Comparison of ENCODE assay signal across 7 mouse cellular contexts in genomic region chr19:37435041-37435852, GRCm38 (mm10). TPM values are rescaled to one million over a fixed set of nuclear protein-coding genes. Genes with fewer than 3 reads are reported as not detected.
DNase-seq lines count a peak whose midpoint lies in the region; ATAC-seq and TF ChIP-seq lines count a peak whose summit lies in the region.

No protein-coding gene starts in this region.

- H3K9ac ChIP-seq in ES-E14 (ENCODE audit: insufficient read depth, low read depth, low read length, poor library complexity, severe bottlenecking) = peak overlapping the region; percentile 86
- peak overlapping the region; percentile 29 for H3K9ac ChIP-seq in hindbrain, embryonic 15.5 days
- H3K9ac ChIP-seq in liver, embryonic 11.5 days (ENCODE audit: low read depth, low read length) = peak overlapping the region; percentile 79
- no peak overlapping the region for H3K9ac ChIP-seq in midbrain, postnatal 0 days (replicated peaks; ENCODE audit: low read length, poor library complexity, severe bottlenecking)

- WGBS in hindbrain, embryonic 15.5 days = 1% methylated on average over 73 of the region's 77 CpGs
- WGBS in liver, embryonic 11.5 days = under 1% methylated on average over 77 of the region's 77 CpGs
- 1% methylated on average over 74 of the region's 77 CpGs for WGBS in midbrain, postnatal 0 days

- no peaks in the 10 kb centered on the region for H3K9me3 ChIP-seq in ES-E14 (ENCODE audit: control insufficient read depth, insufficient read depth, low read depth, low read length)
- H3K9me3 ChIP-seq in hindbrain, embryonic 15.5 days = no peaks in the 10 kb centered on the region
- H3K9me3 ChIP-seq in liver, embryonic 11.5 days (ENCODE audit: control insufficient read depth, low read length) = no peaks in the 10 kb centered on the region
- no peaks in the 10 kb centered on the region for H3K9me3 ChIP-seq in midbrain, postnatal 0 days (ENCODE audit: low read length)

- H3K27me3 ChIP-seq in hindbrain, embryonic 15.5 days = peaks cover 82% of the 10 kb centered on the region
- H3K27me3 ChIP-seq in liver, embryonic 11.5 days (replicated peaks; ENCODE audit: control insufficient read depth, insufficient read depth, low read length) = peaks cover 64% of the 10 kb centered on the region
- H3K27me3 ChIP-seq in midbrain, postnatal 0 days (ENCODE audit: insufficient read depth, low read length) = peaks cover 58% of the 10 kb centered on the region

- peak; percentile 15 for DNase-seq in ES-E14 (ENCODE audit: low read depth, low spot score)
- DNase-seq in adrenal gland, postnatal 14 days = peak; percentile 85
- DNase-seq in gastrocnemius, adult 18-20 months (ENCODE audit: low spot score) = peak; percentile 14
- DNase-seq in liver, embryonic 11.5 days (ENCODE audit: low spot score) = peak; percentile 79
- DNase-seq in midbrain, postnatal 0 days (ENCODE audit: low spot score) = no peak
- DNase-seq in testis, postnatal 14 days (ENCODE audit: low spot score) = peak; percentile 50

- H3K36me3 ChIP-seq in ES-E14 (ENCODE audit: control insufficient read depth, insufficient read depth, low read length, poor library complexity, severe bottlenecking) = no peaks in the 10 kb centered on the region
- no peaks in the 10 kb centered on the region for H3K36me3 ChIP-seq in hindbrain, embryonic 15.5 days
- no peaks in the 10 kb centered on the region for H3K36me3 ChIP-seq in liver, embryonic 11.5 days (ENCODE audit: control insufficient read depth, insufficient read depth, low read length)
- H3K36me3 ChIP-seq in midbrain, postnatal 0 days (ENCODE audit: insufficient read depth, low read length) = no peaks in the 10 kb centered on the region

- no peak for TF ChIP-seq CTCF in midbrain, postnatal 0 days (IDR thresholded peaks at IDR 0.05)

- in situ Hi-C loops in ES-E14 (cut with MboI; ENCODE audit: low sequenced_read_pairs in 2 of 2, unreplicated experiment in 2 of 2) = no loop called here

- peak; percentile 16; the same call in 1 of the 2 replicates for ATAC-seq in hindbrain, embryonic 15.5 days (ENCODE audit: low FRiP score, low read depth)
- ATAC-seq in liver, embryonic 11.5 days (replicated peaks; ENCODE audit: low FRiP score) = peak; percentile 71
- no peak; the same call in 1 of the 2 replicates for ATAC-seq in midbrain, postnatal 0 days (ENCODE audit: low FRiP score)

- H3K4me2 ChIP-seq in hindbrain, embryonic 15.5 days = peak overlapping the region; percentile 56
- H3K4me2 ChIP-seq in liver, embryonic 11.5 days = peak overlapping the region; percentile 90
- H3K4me2 ChIP-seq in midbrain, postnatal 0 days (ENCODE audit: low read depth, low read length, poor library complexity, severe bottlenecking) = peak overlapping the region; percentile 44

- no peak overlapping the region for H3K27ac ChIP-seq in ES-E14 (ENCODE audit: insufficient read depth, low read depth, low read length, poor library complexity, severe bottlenecking)
- H3K27ac ChIP-seq in hindbrain, embryonic 15.5 days (replicated peaks) = peak overlapping the region; percentile 55
- H3K27ac ChIP-seq in liver, embryonic 11.5 days (ENCODE audit: low read depth, low read length) = peak overlapping the region; percentile 83
- H3K27ac ChIP-seq in midbrain, postnatal 0 days (ENCODE audit: low read depth, low read length) = peak overlapping the region; percentile 14; the same call in 1 of the 2 replicates

- H3K4me1 ChIP-seq in ES-E14 (ENCODE audit: control insufficient read depth in 2 of 2, insufficient read depth in 2 of 2, low read length in 2 of 2, poor library complexity in 1 of 2) = peaks cover 6 to 11% of the 10 kb centered on the region in 2 experiments; a peak in 2 of 4 replicates
- peaks cover 16% of the 10 kb centered on the region for H3K4me1 ChIP-seq in hindbrain, embryonic 15.5 days (replicated peaks)
- H3K4me1 ChIP-seq in liver, embryonic 11.5 days (replicated peaks; ENCODE audit: control insufficient read depth, insufficient read depth, low read length) = peaks cover 13% of the 10 kb centered on the region
- no peaks in the 10 kb centered on the region for H3K4me1 ChIP-seq in midbrain, postnatal 0 days (ENCODE audit: insufficient read depth, low read length)

- H3K4me3 ChIP-seq in ES-E14 (ENCODE audit: insufficient read depth in 1 of 2, low read depth in 1 of 2, low read length in 2 of 2, poor library complexity in 1 of 2, severe bottlenecking in 1 of 2) = peak overlapping the region; percentile 83 to 93
- H3K4me3 ChIP-seq in hindbrain, embryonic 15.5 days = peak overlapping the region; percentile 33
- peak overlapping the region; percentile 78 for H3K4me3 ChIP-seq in liver, embryonic 11.5 days (ENCODE audit: low read depth, low read length)
- H3K4me3 ChIP-seq in midbrain, postnatal 0 days (ENCODE audit: low read depth, low read length) = peak overlapping the region; percentile 34

TF ChIP-seq in ES-E14, 5 proteins besides CTCF, POLR2A, EP300 and RAD21:
- TF ChIP-seq ZC3H11A (IDR thresholded peaks at IDR 0.05; ENCODE audit: borderline replicate concordance, low read depth, low read length) = no peak
- TF ChIP-seq MAFK (IDR thresholded peaks at IDR 0.05; ENCODE audit: insufficient read depth, low read depth, low read length) = no peak
- TF ChIP-seq CHD2 (IDR thresholded peaks at IDR 0.05; ENCODE audit: low read depth, low read length) = no peak
- TF ChIP-seq HCFC1 (IDR thresholded peaks at IDR 0.05; ENCODE audit: borderline replicate concordance, insufficient read depth, low read length) = no peak
- TF ChIP-seq ZNF384 (IDR thresholded peaks at IDR 0.05; ENCODE audit: low read depth, low read length) = no peak

RNA-seq across cellular contexts. Expression of gene Hhex, which starts 0.6 kb away (rescaled TPM):
- 1.9 and 2.1 TPM in 2 replicates for total RNA-seq in ES-E14 (2012; rRNA removed)
- 28.5 and 33.8 TPM in 2 replicates for total RNA-seq in adrenal gland, postnatal 14 days (2021)
- under 1 TPM; 0.21 to 0.78 TPM for total RNA-seq in gastrocnemius, adult 18-20 months (2021)
- polyA plus RNA-seq in hindbrain, embryonic 15.5 days (2015; fragmentation: Nextera tagmentation; extraction: Ambion mirVana) = 5.7 and 6.3 TPM in 2 replicates
- polyA plus RNA-seq in liver, embryonic 11.5 days (2014; fragmentation: Nextera tagmentation; extraction: Ambion mirVana) = 46.6 and 47.6 TPM in 2 replicates
- 0.80 and 0.99 TPM in 2 replicates for total RNA-seq in midbrain, postnatal 0 days (2014; rRNA removed)
- 2.8 and 3.5 TPM in 2 replicates for polyA plus RNA-seq in midbrain, postnatal 0 days (2015; fragmentation: Nextera tagmentation; extraction: Ambion mirVana)

RNA-seq across cellular contexts. Expression of gene Kif11, which starts 59.0 kb away (rescaled TPM):
- total RNA-seq in ES-E14 (2012; rRNA removed) = 49.9 and 59.4 TPM in 2 replicates
- total RNA-seq in adrenal gland, postnatal 14 days (2021) = 10.3 and 12.5 TPM in 2 replicates
- total RNA-seq in gastrocnemius, adult 18-20 months (2021) = under 1 TPM; 0.18 to 0.19 TPM
- polyA plus RNA-seq in hindbrain, embryonic 15.5 days (2015; fragmentation: Nextera tagmentation; extraction: Ambion mirVana) = 12.5 and 14.6 TPM in 2 replicates
- polyA plus RNA-seq in liver, embryonic 11.5 days (2014; fragmentation: Nextera tagmentation; extraction: Ambion mirVana) = 77.0 and 85.7 TPM in 2 replicates
- total RNA-seq in midbrain, postnatal 0 days (2014; rRNA removed) = 6.2 and 7.5 TPM in 2 replicates
- polyA plus RNA-seq in midbrain, postnatal 0 days (2015; fragmentation: Nextera tagmentation; extraction: Ambion mirVana) = 2.9 and 3.3 TPM in 2 replicates

Comparison
In these comparisons a context has a peak if more than half of its experiments do, and no peak if none do; other contexts are left out.
1. H3K4me3 ChIP-seq: peak in every context shown above with its lines; median percentile 88 in ES-E14; 78 in liver, embryonic 11.5 days; 34 in midbrain, postnatal 0 days; 33 in hindbrain, embryonic 15.5 days.